Mouse (Mus musculus): ENCODE measurements at regions not wholly inside any gene's neighbourhood (a gene's known extent, or its start where the extent isn't known, plus 50 kb on each side); places are given as distances from the start of the nearest gene placed in this dataset.

DNA sequence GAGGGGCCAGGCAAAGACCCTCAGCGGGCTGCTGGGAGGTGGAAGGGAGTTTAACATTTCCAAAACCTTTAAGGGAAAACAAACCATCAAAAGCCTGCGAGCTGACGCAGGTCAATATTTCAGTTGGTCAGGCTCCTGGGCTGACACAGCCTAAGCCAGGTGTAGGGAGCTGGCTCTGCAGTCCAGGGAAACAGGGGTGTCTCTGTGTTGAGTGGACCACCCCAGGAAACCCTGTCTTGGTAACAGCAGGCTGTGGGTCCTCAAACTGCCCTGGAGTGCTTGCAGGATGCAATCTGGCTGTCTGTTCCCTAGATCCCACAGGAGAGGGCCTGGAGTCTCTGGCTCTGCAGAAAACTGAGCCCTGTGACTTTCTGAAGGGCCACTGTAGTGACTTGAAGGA, 236.2 kb upstream of the Tle3 start:
- DNase-seq (ENCODE audit: low spot score in 2 of 2): no peak

DNA sequence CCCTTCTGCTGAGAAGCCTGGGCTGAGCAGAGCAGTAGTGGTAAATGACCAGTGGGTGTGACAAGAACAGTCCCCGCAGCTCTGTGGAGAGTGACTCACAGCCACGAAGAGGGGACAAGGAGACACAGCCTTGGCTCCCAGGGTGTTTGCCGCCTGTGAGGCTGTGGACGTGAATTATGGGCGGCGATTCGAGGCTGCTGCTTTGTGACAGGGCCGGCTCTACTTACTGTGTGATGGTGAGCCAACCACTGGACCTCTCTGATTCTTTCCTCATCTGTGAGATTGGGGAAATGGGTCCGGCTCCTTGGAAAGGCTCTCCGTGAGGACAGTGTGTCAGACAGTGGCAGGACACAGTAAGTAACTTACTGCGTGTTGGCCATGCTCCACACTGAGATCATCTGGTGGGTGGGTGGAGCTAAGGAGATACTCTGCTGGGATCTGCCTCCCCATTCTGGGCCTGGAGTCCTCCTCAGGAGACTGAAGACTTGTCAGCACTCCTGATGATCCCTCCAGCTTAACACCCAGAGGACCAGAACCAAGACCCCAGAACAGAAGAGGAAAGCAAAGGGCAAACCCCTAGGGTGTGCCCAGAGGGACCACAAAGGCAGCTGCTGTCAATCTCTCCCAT, 233.3 kb upstream of the Tle3 start:
- no peak for DNase-seq (ENCODE audit: low spot score in 2 of 2)

DNA sequence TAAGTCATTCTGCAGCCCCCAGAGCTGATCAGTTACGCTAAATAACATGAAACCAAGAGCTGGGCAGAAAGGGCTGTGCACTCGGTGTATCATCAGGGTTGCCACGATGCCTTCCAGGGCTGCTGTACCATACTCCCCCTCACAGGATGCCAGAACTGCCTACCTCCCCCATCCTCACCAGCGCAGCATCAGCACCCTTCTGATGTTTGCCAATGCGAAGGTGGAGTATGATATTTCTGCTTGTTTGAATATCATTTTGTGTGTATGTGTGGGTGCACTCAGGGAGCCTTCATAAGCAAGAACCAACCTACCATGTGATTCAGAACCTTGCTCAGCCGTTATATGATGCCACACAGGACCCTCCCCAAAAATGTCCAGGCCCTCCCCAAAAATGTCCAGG, 229.1 kb upstream of the Tle3 start:
- no peak for DNase-seq (ENCODE audit: low spot score in 2 of 2)

DNA sequence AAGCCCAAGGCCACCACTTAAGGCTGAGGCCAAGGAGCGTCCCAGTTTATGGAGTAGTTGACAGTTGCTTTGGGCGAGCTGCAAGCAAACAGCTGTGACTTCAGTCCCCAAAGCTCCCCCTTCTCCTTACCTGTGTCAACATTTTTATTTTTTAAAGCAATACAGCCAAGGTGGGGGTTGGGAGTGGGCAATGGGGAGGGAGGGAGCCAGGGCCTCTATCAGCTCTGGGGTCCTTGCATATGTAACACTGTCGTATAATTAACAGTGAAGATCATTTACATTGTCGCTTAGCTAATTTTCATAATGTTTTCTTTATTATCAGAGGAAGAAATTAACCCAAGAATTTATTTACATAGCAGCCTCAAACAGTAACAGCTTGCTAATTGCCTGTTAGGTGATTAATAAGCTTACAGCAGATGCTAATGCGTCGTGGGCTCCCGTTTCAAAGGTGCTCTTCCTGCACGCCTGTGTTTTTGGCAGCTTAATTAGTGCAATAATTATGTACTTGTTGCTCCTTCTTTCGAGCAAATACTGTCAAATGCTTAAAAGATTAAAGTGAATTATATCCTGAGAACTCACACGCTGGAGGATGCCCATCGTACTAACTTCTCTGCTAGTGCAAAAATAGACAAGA, 227.4 kb upstream of the Tle3 start:
- DNase-seq (ENCODE audit: low spot score in 2 of 2): no peak

DNA sequence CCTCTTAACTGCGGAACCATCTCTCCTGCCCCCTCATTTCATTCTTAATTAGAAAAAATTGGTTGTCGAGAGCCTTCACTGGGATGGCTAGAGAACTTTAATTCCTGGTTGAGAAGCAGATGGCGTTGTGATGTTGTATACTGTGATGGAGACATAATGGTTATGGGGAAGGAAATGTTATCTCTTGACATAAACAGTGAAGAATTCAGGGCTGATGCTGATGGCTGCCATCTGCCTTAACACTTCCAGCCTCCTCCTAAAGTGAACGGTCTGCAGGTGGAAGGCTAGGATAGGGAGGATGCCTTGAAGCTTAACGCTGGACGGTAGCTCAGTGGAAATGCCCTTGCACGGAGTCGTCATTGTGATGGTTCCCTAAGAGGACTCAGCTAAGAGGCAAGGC, 226.4 kb upstream of the Tle3 start:
- DNase-seq (ENCODE audit: low spot score in 2 of 2): no peak

DNA sequence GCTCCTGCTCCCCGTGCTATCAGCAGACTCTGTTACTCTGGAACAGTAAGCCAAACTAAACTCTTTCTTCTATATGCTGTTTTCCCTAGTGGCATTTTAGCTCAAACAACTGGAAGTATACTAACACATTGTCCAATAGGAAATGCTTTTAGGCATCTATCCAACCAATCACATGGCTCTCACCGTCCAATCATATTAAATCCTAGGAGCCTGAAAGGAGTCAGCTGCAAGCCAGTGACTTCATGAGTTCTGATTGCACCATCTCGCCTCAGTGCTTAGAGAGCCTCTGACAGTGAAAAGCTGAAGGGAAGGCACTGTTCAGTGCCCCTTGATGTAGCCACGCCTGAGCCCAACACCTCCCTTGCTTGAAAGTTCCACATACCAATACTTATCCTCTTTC, 221.0 kb upstream of the Tle3 start:
- DNase-seq (ENCODE audit: low spot score in 2 of 2): no peak

DNA sequence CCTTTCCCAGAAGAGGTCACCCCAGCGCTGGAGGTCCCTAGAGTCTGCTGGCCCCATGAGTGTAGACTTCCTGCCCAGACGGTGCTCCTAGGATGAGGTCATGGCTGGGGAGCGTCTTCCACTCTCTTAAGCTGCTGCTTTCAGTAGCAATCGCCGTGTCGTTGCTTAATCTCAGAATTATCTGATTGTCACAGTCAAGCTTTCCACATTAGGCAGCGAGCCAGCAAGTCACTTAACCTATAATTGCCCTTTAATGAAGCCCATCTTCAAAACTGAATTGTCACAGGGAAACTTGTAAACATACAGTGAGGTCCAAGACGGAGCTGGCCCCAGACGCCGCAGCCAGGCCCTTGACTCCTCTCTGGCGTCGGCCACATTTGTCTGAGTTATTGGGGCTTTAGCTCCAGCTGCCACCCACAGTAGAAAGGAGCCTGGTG, 220.2 kb upstream of the Tle3 start:
- DNase-seq (ENCODE audit: low spot score in 2 of 2): no peak

DNA sequence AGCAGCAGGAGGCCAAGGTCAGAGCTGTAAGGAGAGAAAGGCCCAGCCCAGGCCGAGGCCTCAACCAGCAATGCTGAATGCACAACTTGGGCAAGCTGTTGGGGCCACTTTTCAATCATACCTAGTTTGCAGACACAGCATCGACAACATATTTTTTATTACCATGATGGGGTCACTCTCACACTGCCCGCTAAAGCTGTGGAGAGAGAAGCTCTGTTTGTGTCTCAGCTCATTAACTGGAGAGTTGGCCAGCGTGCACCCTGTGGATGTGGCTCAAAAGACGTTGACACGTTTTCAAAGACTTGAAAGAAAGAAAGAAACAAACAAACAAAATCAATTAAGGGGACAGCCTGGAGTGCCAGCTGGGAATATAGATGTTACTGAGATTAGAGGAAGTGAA, 217.4 kb upstream of the Tle3 start:
- DNase-seq (ENCODE audit: low spot score in 2 of 2): no peak

DNA sequence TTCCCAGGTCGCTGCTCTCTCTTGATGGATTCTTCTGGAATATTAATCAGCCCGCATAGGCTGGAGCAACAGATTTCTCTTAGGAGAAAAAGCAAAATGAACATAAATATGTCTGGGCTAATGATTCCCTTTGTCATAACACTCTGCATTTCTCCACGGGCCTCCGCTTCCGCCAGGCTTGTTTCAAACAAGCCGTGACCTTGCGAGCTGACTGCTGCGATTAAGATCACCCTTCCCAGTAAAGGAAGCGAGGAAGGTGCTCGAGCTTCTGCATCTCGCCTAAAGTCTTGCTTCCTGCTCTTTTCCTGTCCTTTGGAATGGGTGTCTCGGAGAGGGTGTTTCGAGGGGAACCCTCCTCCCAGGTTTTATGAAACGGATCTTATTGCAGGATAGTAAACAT, 216.3 kb upstream of the Tle3 start:
- no peak for DNase-seq (ENCODE audit: low spot score in 2 of 2)

DNA sequence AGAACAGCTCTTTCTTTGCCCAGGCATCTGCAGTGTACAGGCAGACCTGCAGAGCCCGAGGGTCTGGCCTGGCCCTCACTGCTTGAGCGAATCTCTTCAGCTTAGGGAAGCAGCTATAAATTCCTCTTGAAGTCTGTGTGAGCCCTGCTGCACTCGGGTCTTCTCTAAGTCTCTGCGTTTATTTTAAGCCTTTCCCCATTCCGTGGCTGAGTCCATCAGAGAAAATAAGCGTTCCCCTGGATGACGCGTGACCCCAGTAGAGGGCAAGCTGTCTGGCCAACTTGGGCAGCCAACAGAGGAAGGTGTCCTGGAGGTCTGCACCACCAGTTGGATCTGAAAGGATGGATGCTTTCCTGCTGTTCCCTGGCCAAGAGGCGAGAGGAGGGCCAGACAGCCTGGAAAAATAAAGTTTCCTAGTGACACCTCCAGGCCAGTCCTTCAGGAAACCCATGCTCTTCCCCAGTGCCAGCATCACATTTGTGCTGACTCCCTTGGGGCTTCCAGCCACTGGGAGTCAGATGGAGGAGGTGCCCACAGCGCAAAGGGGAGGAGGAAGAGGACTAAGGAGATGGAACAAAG, 213.9 kb upstream of the Tle3 start:
- DNase-seq (ENCODE audit: low spot score in 2 of 2): no peak

DNA sequence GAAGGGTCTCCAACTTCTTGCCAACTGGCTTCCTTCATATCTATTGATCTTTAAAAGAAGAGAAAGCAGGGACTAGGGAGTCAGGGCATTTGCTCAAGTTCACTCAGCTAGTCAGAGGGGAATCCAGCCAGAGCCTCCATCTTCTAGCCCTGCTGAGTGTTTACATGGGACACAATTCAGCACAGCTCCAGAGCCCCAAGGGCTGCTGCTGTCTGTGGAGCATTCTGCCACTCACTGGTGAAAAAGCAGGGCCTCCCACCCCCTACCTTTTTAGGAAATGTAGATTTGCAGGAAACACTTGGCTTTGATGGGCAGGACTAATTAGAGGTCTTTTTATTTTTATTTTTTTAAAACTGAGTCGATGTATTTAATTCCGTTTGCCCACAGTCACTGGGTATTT, 213.0 kb upstream of the Tle3 start:
- no peak for DNase-seq (ENCODE audit: low spot score in 2 of 2)

DNA sequence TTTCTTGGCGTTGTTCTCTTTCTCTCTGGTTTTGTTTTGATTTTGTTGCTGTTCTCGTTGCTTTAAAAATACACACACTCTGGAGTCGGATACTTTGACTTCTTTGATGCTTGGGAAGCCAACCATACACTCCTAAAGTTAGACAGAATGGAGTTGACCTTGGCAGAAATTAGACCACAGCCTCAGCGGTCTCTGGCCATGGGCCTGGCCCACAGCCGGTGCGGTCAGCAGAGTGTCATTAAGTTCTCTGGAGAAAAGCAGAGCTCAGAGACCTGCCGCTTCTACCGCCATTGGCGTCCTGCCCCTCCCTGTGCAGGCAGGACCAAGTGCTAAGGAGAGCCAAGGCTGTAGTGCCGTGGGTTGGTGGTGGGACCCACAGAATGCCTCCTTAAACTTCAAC, 212.6 kb upstream of the Tle3 start:
- no peak for DNase-seq (ENCODE audit: low spot score in 2 of 2)

DNA sequence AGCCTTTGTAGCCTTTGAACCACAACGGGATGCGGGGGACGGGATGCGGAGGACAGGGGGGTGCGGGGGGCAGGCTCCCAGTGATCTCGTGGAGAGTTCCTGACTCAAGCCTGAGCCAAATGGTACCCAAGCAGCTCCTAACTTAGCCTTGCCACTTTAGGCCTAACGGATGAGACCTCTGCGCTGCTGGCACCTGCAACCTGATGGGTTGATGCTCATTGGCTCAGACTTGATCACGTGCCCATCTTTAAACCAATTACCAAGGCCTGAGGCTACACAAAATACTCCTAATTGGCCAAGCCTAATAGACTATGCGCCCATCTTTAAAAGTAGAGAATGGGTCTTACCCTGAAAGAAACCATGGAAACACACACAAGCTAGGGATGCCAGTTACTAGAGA, 209.3 kb upstream of the Tle3 start:
- DNase-seq (ENCODE audit: low spot score in 2 of 2): no peak

DNA sequence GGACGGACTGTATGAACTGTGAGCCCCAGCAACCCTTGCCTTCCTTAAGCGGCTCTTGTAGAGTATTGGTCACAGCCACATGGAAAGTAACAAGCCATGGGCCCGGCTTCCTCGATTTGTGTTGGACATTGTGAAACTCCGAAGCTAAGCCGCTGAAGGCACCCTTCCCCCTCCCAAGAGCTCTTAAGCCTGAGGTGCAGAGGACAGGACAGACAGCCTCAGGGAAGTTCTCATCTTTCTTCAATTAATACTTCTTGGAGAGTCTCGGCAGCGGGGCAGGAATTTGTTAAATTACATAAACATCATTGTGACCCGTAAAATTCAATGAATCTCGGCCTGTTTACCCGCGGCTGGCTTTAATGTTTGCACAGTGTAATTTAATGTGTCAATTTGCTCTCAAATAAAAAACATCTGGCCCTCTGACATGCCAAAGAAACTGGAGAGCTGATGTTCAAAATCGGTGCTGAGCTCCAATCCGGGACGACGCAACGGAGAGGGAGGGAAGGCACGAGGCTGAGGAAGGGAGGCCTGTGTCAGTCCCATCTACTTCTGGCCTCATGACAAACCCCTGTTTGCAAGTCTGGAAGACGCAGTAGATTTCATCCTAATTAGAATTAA, 208.4 kb upstream of the Tle3 start:
- no peak for DNase-seq (ENCODE audit: low spot score in 2 of 2)

DNA sequence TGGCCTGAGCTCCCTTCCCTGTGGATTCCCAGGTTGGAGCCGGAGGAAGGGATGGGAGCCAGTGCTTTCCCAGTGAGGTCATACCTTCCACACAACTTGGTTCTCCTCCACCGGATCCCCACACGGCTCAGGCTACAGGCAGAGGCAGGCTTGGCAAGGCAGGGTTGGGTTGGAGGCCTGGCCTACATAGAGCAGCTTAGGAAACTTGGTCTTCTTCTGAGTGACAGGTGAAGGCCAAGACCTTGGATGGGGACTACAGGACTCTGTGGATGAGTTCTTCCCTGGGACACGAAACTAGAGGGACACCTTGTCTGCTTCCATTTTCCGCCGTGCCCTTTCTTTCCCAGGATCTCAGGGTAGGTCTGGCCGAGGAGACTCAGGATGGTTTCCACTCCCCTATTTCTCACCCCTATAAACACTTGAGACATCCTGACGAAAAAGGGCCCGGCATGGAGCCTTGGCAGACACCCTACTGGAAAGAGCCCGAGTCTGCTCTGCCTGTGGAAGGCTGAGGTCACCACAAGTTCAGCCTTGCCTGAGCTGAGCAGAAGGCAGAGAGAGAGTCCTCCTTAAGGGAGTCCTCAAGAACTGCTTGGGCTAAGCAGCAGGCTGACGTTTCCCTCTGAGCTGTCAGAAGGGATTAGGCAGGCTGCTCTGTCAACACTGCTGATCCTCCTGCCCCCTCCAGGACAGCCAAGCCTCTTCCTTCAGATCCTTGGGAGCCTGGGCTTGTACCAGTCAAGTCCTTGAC, 207.5 kb upstream of the Tle3 start:
- DNase-seq (ENCODE audit: low spot score in 2 of 2): no peak

DNA sequence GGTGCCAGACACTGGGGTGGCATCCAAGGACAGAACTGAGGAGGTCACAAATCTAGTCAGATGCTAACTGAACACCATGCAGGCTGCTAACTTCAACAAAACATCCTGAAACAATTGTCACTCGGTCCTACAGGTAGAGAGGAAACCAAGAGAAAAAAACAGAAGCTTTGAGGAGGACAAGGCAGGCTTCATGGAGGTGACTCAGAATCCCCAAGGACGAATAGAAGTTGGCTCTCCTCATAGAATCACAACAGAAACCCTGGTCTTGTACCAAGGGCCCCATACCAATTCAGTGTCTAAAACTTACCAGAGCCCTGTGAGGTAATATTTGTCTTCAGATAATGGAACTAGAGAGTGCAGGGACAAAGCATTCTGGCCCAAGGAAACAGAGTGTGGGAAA, 206.1 kb upstream of the Tle3 start:
- DNase-seq (ENCODE audit: low spot score in 2 of 2): no peak

DNA sequence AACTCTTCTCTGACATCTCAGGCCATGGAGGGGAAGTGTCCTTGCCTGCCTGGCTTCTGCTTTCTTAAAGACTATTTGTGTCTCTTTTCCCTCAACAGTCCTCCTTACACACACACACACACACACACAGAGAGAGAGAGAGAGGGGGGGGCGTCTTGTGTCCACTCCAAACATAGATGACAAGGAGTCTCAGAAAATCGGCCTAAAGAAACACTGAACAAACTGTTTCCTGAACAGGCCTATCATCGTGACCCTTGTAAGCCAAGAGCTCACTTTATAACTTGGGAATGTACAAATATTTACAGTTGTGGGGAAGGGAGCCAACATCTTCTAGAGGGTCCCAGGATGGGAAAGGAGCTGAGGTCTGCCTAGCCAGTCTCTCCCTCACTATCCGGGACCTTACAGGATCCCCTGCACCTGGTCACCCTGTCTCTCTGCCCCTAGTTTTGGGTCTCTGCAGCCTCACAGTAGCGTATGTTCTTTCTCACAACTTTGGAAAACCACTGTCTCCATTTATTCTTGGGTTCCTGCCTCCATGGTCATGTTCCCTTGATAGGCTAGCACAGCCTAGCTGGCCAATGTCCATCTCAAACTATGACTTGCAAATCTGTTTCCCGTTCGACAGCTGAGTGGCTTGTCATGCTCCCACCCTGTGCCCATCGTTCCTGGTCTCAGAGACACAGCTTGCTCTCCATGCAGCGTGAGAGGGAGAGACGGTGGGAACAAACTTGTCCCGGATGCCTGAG, 204.9 kb upstream of the Tle3 start:
- DNase-seq (ENCODE audit: low spot score in 2 of 2): no peak

DNA sequence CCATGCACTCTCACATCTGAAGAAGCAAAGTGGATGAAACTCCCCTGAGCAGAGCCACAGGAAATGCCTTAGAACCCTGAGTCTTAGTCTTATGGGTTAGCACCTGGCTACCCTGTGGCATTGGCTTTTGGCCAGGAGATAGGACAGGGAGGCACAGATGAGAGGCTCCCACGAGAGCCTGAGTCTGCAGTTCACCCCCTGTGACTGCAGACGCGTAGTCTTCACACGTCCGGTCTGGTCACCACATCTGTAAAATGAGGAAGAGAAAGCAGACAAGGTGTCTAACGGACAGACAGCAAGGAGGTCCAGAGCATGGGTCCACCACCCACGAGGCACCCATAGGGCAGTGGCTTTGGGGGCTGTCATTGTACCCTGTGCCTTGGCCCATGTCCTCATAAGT, 203.2 kb upstream of the Tle3 start:
- DNase-seq (ENCODE audit: low spot score in 2 of 2): no peak

DNA sequence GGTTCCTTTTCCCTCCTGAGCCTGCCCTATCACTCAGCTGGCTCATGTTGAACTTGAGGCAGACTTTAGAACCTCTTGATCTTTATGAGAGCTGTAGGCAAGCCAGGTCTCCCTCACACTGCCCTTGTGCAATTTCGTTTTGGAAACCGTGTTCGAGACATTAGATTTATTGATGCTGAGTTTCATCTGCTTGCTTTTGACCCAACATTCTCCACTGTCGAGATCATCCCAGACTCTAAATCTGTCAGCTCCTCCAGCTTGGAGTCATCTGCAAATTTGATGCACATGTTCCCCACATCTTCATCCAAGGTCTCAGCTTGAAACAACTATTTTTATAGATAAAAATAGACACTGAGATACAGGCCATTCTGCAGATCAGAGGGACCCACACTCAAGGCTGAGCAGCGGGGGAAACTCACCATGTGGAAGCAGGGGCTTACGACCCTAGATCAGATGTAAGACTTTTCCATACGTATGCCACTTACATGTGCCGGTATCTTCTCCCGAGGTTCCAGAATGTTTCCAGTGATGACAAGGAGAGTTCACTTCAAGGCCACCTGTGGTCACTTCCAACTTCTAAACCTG, 202.6 kb upstream of the Tle3 start:
- no peak for DNase-seq (ENCODE audit: low spot score in 2 of 2)

DNA sequence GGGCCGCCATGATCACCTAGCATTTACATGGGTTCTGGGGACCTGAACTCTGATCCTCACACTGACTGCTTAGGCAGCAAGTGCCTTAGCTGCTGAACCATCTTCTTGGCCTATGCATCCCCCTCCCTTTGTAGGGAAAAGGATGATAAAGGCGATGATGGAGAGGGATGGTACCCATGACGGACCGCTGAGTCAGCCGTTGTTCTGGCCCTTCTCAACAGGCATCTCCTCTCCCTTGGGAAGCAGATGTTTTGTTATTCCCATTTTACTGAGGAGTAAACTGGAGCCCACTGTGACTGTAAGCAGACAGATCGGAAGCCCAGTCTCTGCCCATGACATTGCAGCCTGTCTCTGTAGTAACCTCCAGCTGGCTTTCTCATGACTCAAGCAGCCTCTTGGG, 201.2 kb upstream of the Tle3 start:
- DNase-seq (ENCODE audit: low spot score in 2 of 2): no peak

DNA sequence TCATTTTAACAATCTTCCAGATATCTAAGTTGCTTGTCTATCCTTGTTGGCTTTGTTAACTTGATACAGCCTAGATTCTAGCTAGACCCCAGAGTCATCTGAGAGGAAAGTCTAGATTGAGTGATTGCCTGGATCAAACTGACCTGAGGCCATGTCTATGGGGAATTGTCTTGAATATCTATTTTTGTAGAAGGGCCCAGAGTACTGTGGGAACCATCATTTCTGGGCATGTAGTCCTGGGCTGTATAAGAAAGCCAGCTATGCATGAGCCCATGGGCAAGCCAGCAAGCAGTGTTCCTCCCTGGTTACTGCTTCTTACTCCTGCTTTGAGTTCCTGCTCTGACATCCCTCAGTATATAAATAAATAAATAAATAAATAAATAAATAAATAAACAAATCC, 199.7 kb upstream of the Tle3 start:
- DNase-seq (ENCODE audit: low spot score in 2 of 2): no peak

DNA sequence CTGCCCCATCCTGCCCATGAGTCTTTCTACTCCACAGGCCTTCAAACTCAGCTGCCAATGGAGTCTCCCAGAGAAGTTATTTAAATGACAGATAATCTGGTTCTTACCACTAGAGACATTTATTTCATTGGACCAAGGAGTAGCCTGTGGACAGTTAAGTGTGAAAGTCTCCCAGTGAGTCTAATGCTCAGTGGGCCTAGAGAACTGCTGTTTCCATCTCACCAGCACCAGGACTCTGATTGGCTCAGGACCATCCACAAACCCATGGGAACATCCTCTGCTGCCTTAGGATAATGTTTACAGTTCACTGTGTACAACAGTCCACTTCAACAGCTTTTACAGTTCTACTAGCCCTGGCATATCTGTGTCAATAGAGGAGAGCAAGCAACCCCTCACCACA, 198.6 kb upstream of the Tle3 start:
- no peak for DNase-seq (ENCODE audit: low spot score in 2 of 2)

All from frontal cortex, postnatal 25 days (tissue).